Mouse (Mus musculus) frontal cortex, adult 2 months (tissue): ENCODE results near the gene Sqor. TPM values are rescaled to one million over a fixed set of nuclear protein-coding genes. Genes with fewer than 3 reads are reported as not detected.

Source experiments
- DNase-seq, 2 experiments: peaks; one replicate each; pipeline ENCODE4 v3.0.0; 2022; ENCODE audit warnings: low spot score in 1 of 2; ENCODE audit errors: extremely low spot score in 1 of 2
- polyA plus RNA-seq: library from polyadenylated mRNA; depleted of rRNA; stranded (reverse); fragments of >200 nt; gene quantifications from 2 replicates; pipeline ENCODE4 v1.2.3, GENCODE M21; 2012; rRNA removed

The Sqor gene
- 6.9 and 7.3 TPM in 2 replicates for polyA plus RNA-seq

DNA sequence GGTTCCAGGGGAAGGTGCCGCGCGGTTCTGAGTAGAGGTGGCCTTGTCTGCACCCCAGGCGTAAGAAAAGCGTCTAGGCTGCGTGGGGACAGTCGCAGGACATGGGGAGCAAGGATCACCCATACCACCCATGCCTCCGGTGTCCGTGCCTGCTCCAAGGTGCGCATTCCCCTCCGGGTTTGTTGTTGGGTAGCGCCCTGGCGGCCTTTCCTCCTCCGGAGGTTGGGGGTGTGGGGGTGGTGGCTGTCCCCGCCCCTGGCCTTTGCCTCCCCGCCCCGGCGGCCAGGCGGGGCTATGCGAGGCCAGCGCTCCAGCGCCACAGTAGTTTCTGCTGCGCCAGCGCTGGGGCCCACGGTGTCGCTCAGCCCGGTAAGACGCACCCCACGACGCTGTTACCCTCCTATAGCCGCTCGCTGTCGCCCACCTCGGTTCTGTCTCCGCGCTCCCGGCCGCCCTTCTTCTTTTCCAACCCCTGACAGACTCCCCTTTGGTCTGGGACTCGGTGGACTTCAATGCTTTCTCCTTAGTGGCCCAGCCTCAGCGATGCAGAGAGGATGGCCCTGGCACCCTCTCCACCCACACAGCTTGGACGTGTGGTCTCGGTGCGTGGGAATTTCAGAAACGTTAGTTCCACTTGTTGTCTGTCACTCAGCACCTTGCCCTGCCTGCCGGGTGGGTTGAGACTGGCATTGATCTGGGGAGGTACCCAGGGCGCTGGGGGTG lies at the start of gene Sqor:
Sqor (plus strand) TSS at position 167 of the 723 bp plus-strand sequence.
- DNase-seq = peak in 1 of 2 experiments; percentile 16

DNA sequence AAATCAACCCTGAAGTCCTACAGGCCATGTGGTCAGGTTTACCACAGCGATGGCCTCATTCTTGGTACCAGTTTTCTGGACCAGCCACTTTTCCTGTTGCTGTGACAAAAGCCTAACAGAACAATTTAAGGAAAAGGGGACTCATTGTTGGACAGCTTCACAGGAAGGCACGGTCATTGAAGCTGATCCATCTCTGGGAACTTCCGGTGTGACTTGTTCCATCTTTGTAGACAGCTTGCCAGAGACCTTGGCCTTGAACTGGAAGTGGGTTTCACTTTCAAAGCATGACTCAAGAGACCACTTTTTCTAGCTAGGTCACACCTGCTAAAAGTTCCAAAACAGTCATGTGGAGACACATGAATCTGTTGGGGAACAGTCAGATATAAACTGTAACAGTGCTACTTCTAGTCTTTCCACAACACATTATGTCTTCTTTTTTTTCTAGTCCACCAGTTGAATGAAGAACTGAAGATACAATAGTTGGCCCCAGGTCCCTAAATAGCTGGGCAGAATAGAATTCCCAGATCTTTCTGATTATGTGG lies 48.7 kb upstream of the Sqor start:
- no peak for DNase-seq

- DNase-seq = no peak
Measured at GRCm38 (mm10) chr2:122719232-122719631, 45.8 kb upstream of the Sqor start.

GRCm38 (mm10) chr2:122720564-122720963 lies 44.5 kb upstream of the Sqor start:
- DNase-seq = peak in 1 of 2 experiments; percentile 25

DNA sequence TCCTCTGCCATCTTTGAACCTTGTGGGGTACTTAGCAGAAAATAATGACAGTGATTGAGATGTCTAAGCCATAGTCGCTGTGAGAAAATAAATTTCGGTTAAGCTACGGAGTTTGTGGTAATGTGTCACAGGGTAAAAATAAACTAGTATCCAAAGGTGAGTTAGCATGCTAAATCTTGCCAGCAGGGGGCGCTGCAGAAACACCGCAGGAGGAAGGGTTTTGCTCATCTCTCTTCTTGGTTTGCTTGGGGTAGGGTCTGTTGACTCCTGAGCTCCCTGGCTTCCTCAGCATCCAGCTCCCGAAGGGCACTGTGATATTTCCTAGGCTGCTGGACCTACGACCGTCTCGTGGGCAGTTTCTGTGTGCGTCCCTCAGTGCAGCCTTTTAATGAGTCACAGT lies 39.4 kb upstream of the Sqor start:
- no peak for DNase-seq

- DNase-seq = no peak
Measured at GRCm38 (mm10) chr2:122731456-122731855, 33.6 kb upstream of the Sqor start.

- DNase-seq = peak; percentile 92 to 95
Measured at GRCm38 (mm10) chr2:122737894-122738830, 26.9 kb upstream of the Sqor start, which contains the start of gene Bloc1s6. TSS of gene Bloc1s6 (plus strand) at chr2:122738503.

DNA sequence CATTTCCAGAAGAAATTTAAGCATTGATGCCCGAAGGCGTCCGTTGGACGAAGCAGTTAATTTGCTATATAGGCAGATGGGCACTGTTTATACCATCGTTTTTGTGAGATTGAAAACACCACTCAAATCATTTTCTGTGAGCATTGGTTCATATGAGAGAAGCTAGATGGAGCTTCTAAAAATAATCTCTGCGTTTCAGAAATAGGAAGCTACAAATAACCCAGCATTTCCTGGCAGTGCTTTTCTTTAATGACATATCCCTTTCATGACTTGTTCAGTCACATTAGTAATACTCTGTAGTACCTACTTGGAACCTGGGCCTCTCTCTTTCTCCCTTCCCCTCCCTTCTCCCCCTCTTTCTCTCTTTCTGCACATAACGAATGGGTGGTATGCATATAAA lies 26.0 kb upstream of the Sqor start:
- DNase-seq = peak in 1 of 2 experiments; percentile 43

GRCm38 (mm10) chr2:122746461-122746860 lies 18.6 kb upstream of the Sqor start:
- DNase-seq = no peak

GRCm38 (mm10) chr2:122753739-122754343 lies 11.2 kb upstream of the Sqor start:
- peak in 1 of 2 experiments; percentile 81 for DNase-seq

DNA sequence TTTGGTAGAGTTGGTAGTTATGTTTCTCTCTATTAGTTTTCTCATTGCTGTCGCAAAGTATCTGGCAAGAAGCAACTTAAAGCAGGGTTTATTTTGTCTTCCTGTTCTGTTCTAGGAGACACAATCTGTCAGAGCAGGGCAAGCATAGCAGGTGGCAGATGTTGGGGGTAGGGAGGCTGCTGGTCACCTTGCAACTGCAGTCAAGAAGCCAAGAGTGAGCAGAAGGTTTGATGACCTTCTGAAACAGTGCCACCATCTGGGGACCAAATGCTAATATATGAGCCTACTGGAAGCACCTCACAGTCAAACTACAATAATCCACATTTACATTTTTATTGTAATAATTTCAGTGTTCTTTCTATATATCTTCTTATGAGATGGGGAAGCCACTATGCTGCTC lies 5.2 kb upstream of the Sqor start:
- DNase-seq = no peak

GRCm38 (mm10) chr2:122762991-122763390 lies 2.0 kb upstream of the Sqor start:
- DNase-seq = no peak

- DNase-seq = no peak
Measured at GRCm38 (mm10) chr2:122764526-122764925, 511 bp upstream of the Sqor start.

GRCm38 (mm10) chr2:122765794-122766145 lies 733 bp downstream of the Sqor start:
- no peak for DNase-seq

GRCm38 (mm10) chr2:122771002-122771401 lies 6.0 kb downstream of the Sqor start:
- DNase-seq = no peak

GRCm38 (mm10) chr2:122772899-122773298 lies 7.9 kb downstream of the Sqor start:
- no peak for DNase-seq

GRCm38 (mm10) chr2:122775491-122775890 lies 10.5 kb downstream of the Sqor start:
- DNase-seq = no peak

DNA sequence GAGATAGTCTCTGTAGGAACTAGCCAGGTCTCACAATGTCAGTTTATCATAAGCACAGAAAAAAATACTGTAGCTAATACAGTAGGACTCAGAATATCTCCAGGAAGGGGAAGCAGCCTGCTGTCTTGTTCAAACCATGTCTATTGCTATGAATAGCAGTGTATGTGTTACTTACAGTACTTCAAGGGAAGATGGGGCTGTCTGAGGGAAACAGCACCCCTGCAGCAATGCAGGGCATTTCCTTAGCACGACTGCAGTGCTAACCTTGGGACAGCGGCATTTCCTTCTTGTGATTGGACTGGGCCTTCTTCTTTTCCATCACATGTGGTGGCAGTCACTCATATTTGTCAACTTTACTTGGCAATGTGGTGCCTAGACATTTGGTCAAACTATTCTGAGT lies 11.8 kb downstream of the Sqor start:
- no peak for DNase-seq

DNA sequence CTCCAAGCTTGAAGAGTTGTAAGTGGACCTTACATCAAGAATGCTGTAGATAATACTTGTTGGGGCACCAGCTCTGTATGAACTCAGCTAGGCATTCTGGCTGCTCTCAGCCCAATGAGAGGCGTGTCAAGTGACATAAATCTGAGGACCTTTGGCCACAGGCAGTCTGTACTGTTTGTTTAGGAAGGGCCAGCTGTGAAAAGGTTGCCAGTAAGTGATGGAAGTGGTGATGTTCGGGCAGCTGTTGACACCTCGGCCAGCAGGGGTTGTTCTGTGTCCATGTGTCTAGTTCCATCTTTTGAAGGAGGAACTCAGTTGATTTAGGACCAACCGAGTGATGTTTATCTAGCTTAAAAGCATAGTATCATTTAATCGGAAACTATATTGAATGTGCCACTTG lies 14.9 kb downstream of the Sqor start:
- no peak for DNase-seq

GRCm38 (mm10) chr2:122780447-122780846 lies 15.4 kb downstream of the Sqor start:
- no peak for DNase-seq
